Mouse (Mus musculus) intestine, embryonic 14.5 days (tissue): ENCODE results near the gene Tlr3. TPM values are rescaled to one million over a fixed set of nuclear protein-coding genes. Genes with fewer than 3 reads are reported as not detected.

Experiments used
- ATAC-seq: fragments of 200-750 bp; cut with Nextera tagmentation; replicated peaks from 2 replicates; pipeline ENCODE4 v1.8.0; 2017; ENCODE audit warnings: low read depth, moderate number of reproducible peaks, moderate TSS enrichment, moderate library complexity; ENCODE audit not compliant: low FRiP score, low TSS enrichment
- DNase-seq: peaks from one replicate; pipeline ENCODE4 v3.0.0-alpha.2; 2018; ENCODE audit warnings: low spot score
- H3K27ac ChIP-seq: fragments of 300-500 bp; sonication (generic); 2 replicates; pipeline ENCODE4 v1.5.1; 2014; ENCODE audit warnings: low read depth, mild to moderate bottlenecking, control low read depth
- H3K27me3 ChIP-seq: fragments of 300-500 bp; sonication (generic); replicated peaks from 2 replicates; pipeline ENCODE4 v1.6.1; 2014; ENCODE audit warnings: low read length, control low read depth; ENCODE audit not compliant: control insufficient read depth, insufficient read depth
- H3K36me3 ChIP-seq: fragments of 300-500 bp; sonication (generic); 2 replicates; pipeline ENCODE4 v1.6.1; 2014; ENCODE audit warnings: low read length, control low read depth; ENCODE audit not compliant: control insufficient read depth, insufficient read depth
- H3K4me1 ChIP-seq: fragments of 300-500 bp; sonication (generic); replicated peaks from 2 replicates; pipeline ENCODE4 v1.6.1; 2014; ENCODE audit warnings: low read length, control low read depth, mixed read lengths; ENCODE audit not compliant: control insufficient read depth, insufficient read depth
- H3K4me2 ChIP-seq: fragments of 300-500 bp; sonication (generic); 2 replicates; pipeline ENCODE4 v1.6.1; 2014; ENCODE audit warnings: low read length
- H3K4me3 ChIP-seq: fragments of 300-500 bp; sonication (generic); 2 replicates; pipeline ENCODE4 v1.5.1; 2014; ENCODE audit warnings: low read depth, low read length, control low read depth, mixed read lengths
- H3K9ac ChIP-seq: fragments of 300-500 bp; sonication (generic); 2 replicates; pipeline ENCODE4 v1.6.1; 2014; ENCODE audit warnings: mild to moderate bottlenecking, low read length
- H3K9me3 ChIP-seq: fragments of 300-500 bp; sonication (generic); 2 replicates; pipeline ENCODE4 v1.6.1; 2016; ENCODE audit warnings: low read length, control low read depth; ENCODE audit not compliant: control insufficient read depth
- WGBS: fragments of 180-500 bp; shearing (Covaris S2); extraction: QIAGEN DNeasy Blood & Tissue Kit; methylation state at CpG from one replicate; pipeline ENCODE4 v1.1.7; 2014; 5-methylcytosine and 5-hydroxymethylcytosine counted together
- polyA plus RNA-seq: library from polyadenylated mRNA; unstranded; fragments of >200 nt; fragmentation: Nextera tagmentation; extraction: Ambion mirVana; gene quantifications from 2 replicates; pipeline ENCODE4 v1.2.1, GENCODE M21; 2014

Gene Tlr3
- polyA plus RNA-seq, 1 experiment from 2014 or later: 2.4 TPM

DNA sequence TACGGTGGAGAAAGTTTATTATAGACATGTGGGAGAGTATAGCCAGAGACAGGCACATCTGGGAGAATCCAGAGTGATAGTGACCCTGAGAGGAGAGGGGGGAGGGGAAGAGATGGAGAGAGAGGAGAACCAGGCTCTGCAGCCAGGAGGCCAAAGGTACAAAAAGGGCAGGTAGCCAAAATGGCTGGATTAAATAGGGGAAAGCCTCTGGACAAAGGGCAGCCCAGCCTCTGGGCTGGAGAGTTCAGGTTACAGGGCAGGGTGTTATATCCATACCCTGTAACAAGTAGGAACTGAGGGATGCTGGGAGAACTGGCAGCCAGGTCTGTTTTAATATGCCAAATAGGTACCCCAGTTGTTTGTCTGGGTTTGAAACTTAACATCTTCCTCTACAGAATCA, 47.7 kb downstream of the Tlr3 start:
- peaks cover 4% of the 10 kb centered on the region; the same call in 1 of the 2 replicates for H3K4me1 ChIP-seq
- H3K36me3 ChIP-seq: no peaks in the 10 kb centered on the region
- ATAC-seq (no peak), DNase-seq (no peak)
- H3K4me3 ChIP-seq: no peak overlapping the region
- no peak overlapping the region for H3K4me2 ChIP-seq
- WGBS: 33% methylated on average over 1 of the region's 1 CpGs
- H3K9ac ChIP-seq: no peak overlapping the region
- H3K9me3 ChIP-seq: no peaks in the 10 kb centered on the region
- no peaks in the 10 kb centered on the region for H3K27me3 ChIP-seq
- H3K27ac ChIP-seq: no peak overlapping the region

DNA sequence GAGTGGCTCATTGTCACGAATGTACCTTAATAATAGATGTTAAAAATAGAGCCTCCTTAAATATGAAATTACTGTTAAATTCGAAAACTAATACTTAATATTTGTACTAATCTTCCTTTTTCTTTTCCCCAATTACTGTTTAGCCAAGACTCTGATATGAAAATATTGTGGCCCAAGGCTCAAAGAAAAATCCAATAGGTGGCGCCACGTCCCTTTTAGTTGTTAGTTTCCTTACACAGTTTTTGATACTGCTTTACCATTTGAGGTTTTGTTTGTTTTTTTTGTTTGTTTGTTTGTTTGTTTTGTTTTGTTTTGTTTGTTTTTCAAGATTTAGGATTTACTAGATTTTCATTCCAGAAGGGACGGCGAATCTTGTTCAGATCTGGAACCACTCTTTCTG, 48.6 kb downstream of the Tlr3 start:
- H3K9ac ChIP-seq: no peak overlapping the region
- WGBS: 70% methylated on average over 6 of the region's 6 CpGs
- no peak overlapping the region for H3K27ac ChIP-seq
- ATAC-seq (no peak), DNase-seq (no peak)
- H3K4me3 ChIP-seq: no peak overlapping the region
- H3K36me3 ChIP-seq: no peaks in the 10 kb centered on the region
- no peaks in the 10 kb centered on the region for H3K27me3 ChIP-seq
- H3K9me3 ChIP-seq: no peaks in the 10 kb centered on the region
- peaks cover 8% of the 10 kb centered on the region; the same call in 1 of the 2 replicates for H3K4me1 ChIP-seq
- no peak overlapping the region for H3K4me2 ChIP-seq

DNA sequence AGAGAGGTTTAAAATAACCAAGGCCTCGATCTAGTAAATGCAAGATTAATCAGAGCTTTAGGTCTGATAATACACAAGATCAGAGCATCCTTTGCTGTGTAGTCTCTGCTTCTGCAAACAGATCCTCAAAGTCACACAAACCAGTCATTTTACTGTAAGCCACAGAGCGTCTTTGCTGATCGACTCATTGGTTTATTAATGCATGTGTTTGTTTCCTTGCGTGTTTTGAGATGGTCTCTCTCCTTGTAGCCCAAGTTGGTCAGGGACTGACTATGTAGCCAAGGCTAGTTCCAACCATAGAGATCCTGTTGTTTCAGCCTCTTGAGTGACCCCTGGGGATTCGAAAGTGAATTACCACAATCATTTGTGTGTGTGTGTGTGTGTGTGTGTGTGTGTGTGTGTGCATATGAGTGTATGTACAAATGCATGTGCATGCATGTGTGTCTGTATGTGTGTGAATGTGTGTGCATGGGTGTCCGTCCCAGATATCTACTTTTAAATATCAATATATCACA, 51.7 kb downstream of the Tlr3 start:
- ATAC-seq (no peak), DNase-seq (no peak)
- no peaks in the 10 kb centered on the region for H3K27me3 ChIP-seq
- 81% methylated on average over 6 of the region's 6 CpGs for WGBS
- H3K4me1 ChIP-seq: peaks cover 8% of the 10 kb centered on the region; the same call in 1 of the 2 replicates
- H3K4me2 ChIP-seq: peak overlapping the region; percentile 87
- no peaks in the 10 kb centered on the region for H3K36me3 ChIP-seq
- peak overlapping the region; percentile 60; the same call in 1 of the 2 replicates for H3K4me3 ChIP-seq
- peak overlapping the region; percentile 82; the same call in 1 of the 2 replicates for H3K9ac ChIP-seq
- H3K9me3 ChIP-seq: no peaks in the 10 kb centered on the region
- no peak overlapping the region for H3K27ac ChIP-seq

- H3K27me3 ChIP-seq: no peaks in the 10 kb centered on the region
- 0 out of 2 replicates have a peak overlapping the region, but pooled peaks have one; percentile 43 for H3K27ac ChIP-seq
- peak; percentile 80 for DNase-seq
- peaks cover 8% of the 10 kb centered on the region; the same call in 1 of the 2 replicates for H3K4me1 ChIP-seq
- peak overlapping the region; percentile 60 for H3K4me3 ChIP-seq
- ATAC-seq: peak; percentile 50
- WGBS: 3% methylated on average over 48 of the region's 49 CpGs
- H3K9me3 ChIP-seq: no peaks in the 10 kb centered on the region
- H3K9ac ChIP-seq: peak overlapping the region; percentile 82
- H3K36me3 ChIP-seq: peaks cover 7% of the 10 kb centered on the region
- H3K4me2 ChIP-seq: peak overlapping the region; percentile 87
These were observed 52.6 kb downstream of the Tlr3 start for GRCm38 (mm10) chr8:45358132-45358918.

GRCm38 (mm10) chr8:45355809-45356208, 55.1 kb downstream of the Tlr3 start:
- peak overlapping the region; percentile 23; the same call in 1 of the 2 replicates for H3K27ac ChIP-seq
- 80% methylated on average over 6 of the region's 6 CpGs for WGBS
- H3K9me3 ChIP-seq: no peaks in the 10 kb centered on the region
- peaks cover 8% of the 10 kb centered on the region; the same call in 1 of the 2 replicates for H3K4me1 ChIP-seq
- H3K4me2 ChIP-seq: no peak overlapping the region
- no peaks in the 10 kb centered on the region for H3K27me3 ChIP-seq
- no peak for ATAC-seq
- no peak overlapping the region for H3K9ac ChIP-seq
- H3K4me3 ChIP-seq: no peak overlapping the region
- no peak for DNase-seq
- H3K36me3 ChIP-seq: peaks cover 18% of the 10 kb centered on the region

Other genes with a start within 250 kb of the Tlr3 start
- not detected in 2 replicates for gene F11, start 149.0 kb downstream of the Tlr3 start, polyA plus RNA-seq
- gene Klkb1, start 116.2 kb downstream of the Tlr3 start, polyA plus RNA-seq: not detected in 2 replicates
- gene Gm45753, start 102.6 kb downstream of the Tlr3 start, polyA plus RNA-seq: not detected in 2 replicates
- 1.4 and 1.6 TPM in 2 replicates for gene Cyp4v3, start 77.9 kb downstream of the Tlr3 start, polyA plus RNA-seq
- gene Fam149a, start 28.8 kb downstream of the Tlr3 start, polyA plus RNA-seq: 12.5 and 15.8 TPM in 2 replicates
- 31.4 and 34.5 TPM in 2 replicates for gene Sorbs2, start 96.7 kb upstream of the Tlr3 start, polyA plus RNA-seq